Mouse (Mus musculus): ENCODE data around the gene Vmo1. TPM values are rescaled to one million over a fixed set of nuclear protein-coding genes. Genes with fewer than 3 reads are reported as not detected.

Gene Vmo1
- polyA plus RNA-seq, 1 experiment from 2014 or later = 0.38 TPM

GRCm38 (mm10) chr11:70520178-70520769, 5.9 kb upstream of the Vmo1 start:
- peak; percentile 76 for DNase-seq
- H3K27ac ChIP-seq (ENCODE audit: low read depth) = peak overlapping the region; percentile 88
- H3K4me3 ChIP-seq (ENCODE audit: low read depth, low read length) = peak overlapping the region; percentile 41
- peaks cover 8% of the 10 kb centered on the region; the same call in 1 of the 2 replicates for H3K4me1 ChIP-seq (ENCODE audit: insufficient read depth)
- peak overlapping the region; percentile 69 for H3K4me2 ChIP-seq
- H3K9me3 ChIP-seq (ENCODE audit: low read depth, low read length) = no peaks in the 10 kb centered on the region
- 7% methylated on average over 41 of the region's 41 CpGs for WGBS
- peak; percentile 56; the same call in 1 of the 2 replicates for ATAC-seq (ENCODE audit: insufficient read depth)
- H3K36me3 ChIP-seq (ENCODE audit: insufficient read depth) = no peaks in the 10 kb centered on the region
- peak; percentile 47; the same call in 1 of the 2 replicates for TF ChIP-seq CTCF (IDR thresholded peaks at IDR 0.05; ENCODE audit: low read depth)
- H3K27me3 ChIP-seq (ENCODE audit: insufficient read depth, low read length) = no peaks in the 10 kb centered on the region
- peak overlapping the region; percentile 69 for H3K9ac ChIP-seq

- no peaks in the 10 kb centered on the region for H3K27me3 ChIP-seq (ENCODE audit: insufficient read depth, low read length)
- peak within 1 kb of the TSS; percentile 69 for H3K4me2 ChIP-seq
- peak within 1 kb of the TSS; percentile 41 for H3K4me3 ChIP-seq (ENCODE audit: low read depth, low read length)
- WGBS = 76% methylated on average over 10 of the region's 10 CpGs
- DNase-seq (no peak), ATAC-seq (ENCODE audit: insufficient read depth) (no peak)
- H3K4me1 ChIP-seq (ENCODE audit: insufficient read depth) = peaks cover 8% of the 10 kb centered on the region; the same call in 1 of the 2 replicates
- no peaks in the 10 kb centered on the region for H3K9me3 ChIP-seq (ENCODE audit: low read depth, low read length)
- no peaks in the 10 kb centered on the region for H3K36me3 ChIP-seq (ENCODE audit: insufficient read depth)
- peak within 1 kb of the TSS; percentile 69 for H3K9ac ChIP-seq
- no peak for TF ChIP-seq CTCF (IDR thresholded peaks at IDR 0.05; ENCODE audit: low read depth)
- peak within 1 kb of the TSS; percentile 88 for H3K27ac ChIP-seq (ENCODE audit: low read depth)
Observed at GRCm38 (mm10) chr11:70518923-70519322, 4.5 kb upstream of the Vmo1 start, which contains the start of gene Gltpd2. Gene Gltpd2, plus strand, starts transcription at chr11:70519196.

- DNase-seq (no peak), ATAC-seq (ENCODE audit: insufficient read depth) (no peak)
- Histone ChIP-seq H3K9ac (no peak overlapping the region), H3K9me3 (ENCODE audit: low read depth, low read length) (no peaks in the 10 kb centered on the region), H3K27me3 (ENCODE audit: insufficient read depth, low read length) (no peaks in the 10 kb centered on the region), H3K4me2 (no peak overlapping the region), H3K36me3 (ENCODE audit: insufficient read depth) (no peaks in the 10 kb centered on the region), H3K4me1 (ENCODE audit: insufficient read depth) (peaks cover 8% of the 10 kb centered on the region; the same call in 1 of the 2 replicates), H3K27ac (ENCODE audit: low read depth) (no peak overlapping the region), H3K4me3 (ENCODE audit: low read depth, low read length) (no peak overlapping the region)
- WGBS = 62% methylated on average over 1 of the region's 1 CpGs
- TF ChIP-seq CTCF (IDR thresholded peaks at IDR 0.05; ENCODE audit: low read depth) = no peak
Observed at GRCm38 (mm10) chr11:70518436-70518835, 4.0 kb upstream of the Vmo1 start.

DNA sequence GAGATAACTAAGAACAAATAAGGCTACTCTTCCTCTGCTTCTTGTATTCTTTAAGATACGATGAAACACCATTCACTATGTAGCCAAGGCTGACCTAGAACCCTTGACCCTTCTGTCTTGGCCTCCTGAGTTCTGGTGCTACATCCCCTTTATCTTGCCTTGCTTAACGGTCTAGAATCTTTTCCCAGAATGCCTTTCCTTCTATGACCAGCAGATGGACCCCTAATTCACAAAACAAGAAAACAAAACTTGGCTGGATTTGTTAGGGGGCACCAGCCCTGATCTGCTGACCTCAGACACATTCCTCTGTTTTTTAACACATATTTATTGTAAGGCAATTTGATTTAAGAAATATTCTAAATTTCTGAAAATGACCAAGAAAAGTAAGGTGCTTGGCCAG, 1.9 kb upstream of the Vmo1 start:
- Histone ChIP-seq H3K9me3 (ENCODE audit: low read depth, low read length) (no peaks in the 10 kb centered on the region), H3K9ac (no peak overlapping the region), H3K4me1 (ENCODE audit: insufficient read depth) (peaks cover 8% of the 10 kb centered on the region; the same call in 1 of the 2 replicates), H3K27me3 (ENCODE audit: insufficient read depth, low read length) (no peaks in the 10 kb centered on the region), H3K4me3 (ENCODE audit: low read depth, low read length) (no peak overlapping the region), H3K27ac (ENCODE audit: low read depth) (no peak overlapping the region), H3K36me3 (ENCODE audit: insufficient read depth) (no peaks in the 10 kb centered on the region), H3K4me2 (no peak overlapping the region)
- ATAC-seq (ENCODE audit: insufficient read depth) (no peak), DNase-seq (peak; percentile 81)
- peak; percentile 74 for TF ChIP-seq CTCF (IDR thresholded peaks at IDR 0.05; ENCODE audit: low read depth)
- WGBS = 23% methylated on average over 2 of the region's 2 CpGs

- H3K9ac ChIP-seq = no peak overlapping the region
- TF ChIP-seq CTCF (IDR thresholded peaks at IDR 0.05; ENCODE audit: low read depth) = 0 out of 2 replicates have a peak, but pooled peaks have one; percentile 4
- DNase-seq = no peak
- H3K36me3 ChIP-seq (ENCODE audit: insufficient read depth) = no peaks in the 10 kb centered on the region
- whole genome bisulfite sequencing = 55% methylated on average over 11 of the region's 11 CpGs
- no peak overlapping the region for H3K4me3 ChIP-seq (ENCODE audit: low read depth, low read length)
- H3K27me3 ChIP-seq (ENCODE audit: insufficient read depth, low read length) = no peaks in the 10 kb centered on the region
- H3K4me1 ChIP-seq (ENCODE audit: insufficient read depth) = no peaks in the 10 kb centered on the region
- H3K9me3 ChIP-seq (ENCODE audit: low read depth, low read length) = no peaks in the 10 kb centered on the region
- H3K27ac ChIP-seq (ENCODE audit: low read depth) = no peak overlapping the region
- H3K4me2 ChIP-seq = no peak overlapping the region
- ATAC-seq (ENCODE audit: insufficient read depth) = no peak
Observed at GRCm38 (mm10) chr11:70513520-70513919, 896 bp downstream of the Vmo1 start.

DNA sequence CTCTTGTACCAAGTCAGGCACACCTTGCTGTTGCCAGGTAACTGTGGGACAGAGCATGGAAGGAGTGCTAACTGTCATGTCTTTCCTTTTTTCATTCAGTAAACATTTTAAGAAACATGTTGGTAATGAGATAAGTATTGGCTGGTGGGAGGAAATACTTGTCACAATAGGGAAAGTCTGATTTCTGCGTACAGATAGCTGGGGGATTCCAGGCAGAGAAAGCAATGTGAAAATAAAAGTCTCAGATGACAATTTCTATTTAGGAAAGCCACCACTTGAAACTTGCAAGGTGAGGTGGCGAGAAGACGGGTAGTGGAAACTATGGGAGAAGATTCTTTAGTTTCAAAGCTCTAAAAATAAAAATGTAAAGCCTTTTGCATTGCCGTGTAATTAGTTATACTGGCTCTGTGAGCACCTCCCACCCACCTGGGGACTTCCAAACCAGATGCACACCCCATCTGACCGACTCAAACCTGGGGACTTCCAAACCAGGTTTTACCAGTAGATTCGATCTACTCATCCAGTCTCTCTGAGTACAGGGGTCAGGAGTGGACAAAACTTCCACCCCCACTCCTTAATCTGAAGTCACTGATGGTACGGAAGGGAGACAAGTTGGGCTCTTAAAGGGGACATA, 1.6 kb downstream of the Vmo1 start:
- Histone ChIP-seq H3K4me3 (ENCODE audit: low read depth, low read length) (no peak overlapping the region), H3K27me3 (ENCODE audit: insufficient read depth, low read length) (no peaks in the 10 kb centered on the region), H3K9ac (no peak overlapping the region), H3K4me1 (ENCODE audit: insufficient read depth) (no peaks in the 10 kb centered on the region), H3K9me3 (ENCODE audit: low read depth, low read length) (no peaks in the 10 kb centered on the region), H3K27ac (ENCODE audit: low read depth) (no peak overlapping the region), H3K4me2 (no peak overlapping the region), H3K36me3 (ENCODE audit: insufficient read depth) (no peaks in the 10 kb centered on the region)
- 73% methylated on average over 7 of the region's 7 CpGs for WGBS
- DNase-seq (no peak), ATAC-seq (ENCODE audit: insufficient read depth) (no peak)
- TF ChIP-seq CTCF (IDR thresholded peaks at IDR 0.05; ENCODE audit: low read depth) = no peak

DNA sequence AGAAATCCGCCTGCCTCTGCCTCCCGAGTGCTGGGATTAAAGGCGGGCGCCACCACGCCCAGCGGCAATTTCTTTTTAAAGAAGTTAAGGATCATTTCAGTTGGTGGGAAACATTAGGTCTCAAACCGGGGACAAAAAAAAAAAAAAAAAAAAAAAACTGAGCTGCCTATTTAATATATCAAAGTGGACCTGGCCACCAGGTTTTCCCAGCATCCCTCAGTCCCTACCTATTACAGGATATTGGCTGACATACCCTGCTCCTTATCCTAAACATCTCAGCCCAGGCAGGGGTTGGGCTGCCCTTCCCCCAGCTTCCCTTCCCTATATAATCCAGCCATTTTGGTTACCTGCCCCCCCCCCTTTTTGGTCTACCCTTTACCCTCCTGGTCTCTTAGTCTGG, 2.6 kb downstream of the Vmo1 start:
- DNase-seq = no peak
- Histone ChIP-seq H3K27me3 (ENCODE audit: insufficient read depth, low read length) (no peaks in the 10 kb centered on the region), H3K4me1 (ENCODE audit: insufficient read depth) (no peaks in the 10 kb centered on the region), H3K4me3 (ENCODE audit: low read depth, low read length) (no peak overlapping the region), H3K9ac (no peak overlapping the region), H3K36me3 (ENCODE audit: insufficient read depth) (no peaks in the 10 kb centered on the region), H3K4me2 (no peak overlapping the region), H3K9me3 (ENCODE audit: low read depth, low read length) (no peaks in the 10 kb centered on the region), H3K27ac (ENCODE audit: low read depth) (no peak overlapping the region)
- WGBS = 85% methylated on average over 7 of the region's 7 CpGs
- no peak for TF ChIP-seq CTCF (IDR thresholded peaks at IDR 0.05; ENCODE audit: low read depth)
- ATAC-seq (ENCODE audit: insufficient read depth) = no peak

Data from lung, embryonic 14.5 days (tissue).